Mouse (Mus musculus) layer of hippocampus, adult 18-20 months (tissue): ENCODE measurements at regions not wholly inside any gene's neighbourhood (a gene's known extent, or its start where the extent isn't known, plus 50 kb on each side); places are given as distances from the start of the nearest gene placed in this dataset.

Source experiments
- DNase-seq, 2 experiments: peaks; one replicate each; pipeline ENCODE4 v3.0.0; 2022; ENCODE audit warnings: low spot score in 2 of 2

GRCm38 (mm10) chr12:55930468-55930867, 94.3 kb downstream of the Brms1l start:
- DNase-seq: no peak

- DNase-seq: no peak
Observed at GRCm38 (mm10) chr12:55926974-55927321, 90.8 kb downstream of the Brms1l start.

- no peak for DNase-seq
Observed at GRCm38 (mm10) chr12:55926276-55926973, 90.3 kb downstream of the Brms1l start.
